Mouse (Mus musculus) liver, embryonic 15.5 days (tissue): ENCODE measurements around the gene Efna2. TPM values are rescaled to one million over a fixed set of nuclear protein-coding genes. Genes with fewer than 3 reads are reported as not detected.

Source experiments
- ATAC-seq: fragments of 200-750 bp; cut with Nextera tagmentation; 2 replicates; pipeline ENCODE4 v1.8.0; 2017; ENCODE audit warnings: moderate number of reproducible peaks, mild to moderate bottlenecking, moderate library complexity; ENCODE audit not compliant: insufficient read depth
- H3K27ac ChIP-seq: fragments of 300-500 bp; sonication (generic); replicated peaks from 2 replicates; pipeline ENCODE4 v1.5.1; 2015; ENCODE audit warnings: mild to moderate bottlenecking, inconsistent platforms
- H3K27me3 ChIP-seq: fragments of 300-500 bp; sonication (generic); 2 replicates; pipeline ENCODE4 v1.6.1; 2015; ENCODE audit warnings: mild to moderate bottlenecking, inconsistent platforms
- H3K36me3 ChIP-seq: fragments of 300-500 bp; sonication (generic); replicated peaks from 2 replicates; pipeline ENCODE4 v1.6.1; 2015; ENCODE audit warnings: moderate library complexity, mild to moderate bottlenecking, inconsistent platforms
- H3K4me1 ChIP-seq: fragments of 300-500 bp; sonication (generic); replicated peaks from 2 replicates; pipeline ENCODE4 v1.6.1; 2015; ENCODE audit warnings: inconsistent platforms
- H3K4me2 ChIP-seq: fragments of 300-500 bp; sonication (generic); 2 replicates; pipeline ENCODE4 v1.6.1; 2015; ENCODE audit warnings: moderate library complexity, mild to moderate bottlenecking, inconsistent platforms
- H3K4me3 ChIP-seq: fragments of 300-500 bp; sonication (generic); replicated peaks from 2 replicates; pipeline ENCODE4 v1.5.1; 2015; ENCODE audit warnings: mild to moderate bottlenecking, inconsistent platforms
- H3K9ac ChIP-seq: fragments of 300-500 bp; sonication (generic); 2 replicates; pipeline ENCODE4 v1.6.1; 2015; ENCODE audit warnings: moderate library complexity, mild to moderate bottlenecking, inconsistent platforms
- H3K9me3 ChIP-seq: fragments of 300-500 bp; sonication (generic); replicated peaks from 2 replicates; pipeline ENCODE4 v1.6.1; 2016; ENCODE audit warnings: inconsistent platforms
- WGBS: fragments of 180-500 bp; shearing (Covaris S2); methylation state at CpG from one replicate; pipeline ENCODE4 v1.1.7; 2015; ENCODE audit warnings: mixed read lengths; ENCODE audit not compliant: insufficient replicate concordance; 5-methylcytosine and 5-hydroxymethylcytosine counted together
- polyA plus RNA-seq: library from polyadenylated mRNA; unstranded; fragments of >200 nt; fragmentation: Nextera tagmentation; extraction: Ambion mirVana; gene quantifications from 2 replicates; pipeline ENCODE4 v1.2.1, GENCODE M21; 2015

Gene Efna2
- polyA plus RNA-seq, 1 experiment from 2014 or later = 0.61 TPM

DNA sequence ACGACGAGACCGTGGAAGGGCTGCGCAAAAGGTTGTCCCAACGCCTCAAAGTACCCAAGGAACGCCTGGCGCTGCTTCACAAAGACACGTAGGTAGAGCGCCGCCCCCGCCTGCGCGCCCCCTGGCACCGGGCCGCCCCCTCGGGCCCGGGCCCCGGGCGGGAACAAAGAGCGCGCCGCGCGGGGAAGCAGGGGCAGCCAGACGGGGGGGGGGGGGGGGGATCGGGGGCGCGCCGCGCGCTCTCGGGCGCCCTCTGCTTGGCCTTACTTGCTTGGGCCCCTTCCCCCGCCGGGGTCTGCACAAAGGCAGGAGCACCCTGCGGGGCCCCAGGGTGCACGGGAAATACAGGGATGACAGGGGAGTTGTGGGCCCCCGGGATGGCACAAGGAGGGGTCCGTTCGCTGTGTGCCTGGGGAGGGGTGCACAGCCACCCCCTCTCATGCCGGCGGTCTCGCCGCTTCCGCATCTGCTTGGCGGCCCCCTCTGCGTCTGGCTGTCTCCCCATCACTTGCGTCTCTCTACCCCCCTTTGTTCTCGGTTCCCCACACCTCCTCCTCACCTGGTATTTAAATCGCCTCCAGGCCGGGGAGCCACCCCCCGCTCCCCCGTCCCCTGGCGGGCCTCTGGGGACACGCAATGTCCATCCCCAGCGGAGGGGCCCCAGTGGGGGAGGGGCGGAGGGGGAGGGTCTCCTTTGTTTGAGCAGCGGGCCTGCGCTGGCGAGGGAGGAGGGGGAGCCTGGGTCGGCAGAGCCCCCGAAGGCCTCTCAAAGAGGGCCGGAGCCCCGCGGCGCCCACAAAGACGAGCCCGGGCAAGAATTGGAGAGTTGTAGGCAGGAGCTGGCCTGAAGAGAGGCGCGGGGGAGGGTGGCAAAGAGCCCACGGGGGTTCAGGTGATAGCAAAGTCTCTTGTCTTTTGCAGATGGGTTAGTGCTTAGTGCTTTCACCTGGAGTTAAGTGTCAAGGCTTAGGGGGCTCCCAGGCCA, 28.8 kb upstream of the Efna2 start:
- peak overlapping the region; percentile 96 for H3K4me2 ChIP-seq

DNA sequence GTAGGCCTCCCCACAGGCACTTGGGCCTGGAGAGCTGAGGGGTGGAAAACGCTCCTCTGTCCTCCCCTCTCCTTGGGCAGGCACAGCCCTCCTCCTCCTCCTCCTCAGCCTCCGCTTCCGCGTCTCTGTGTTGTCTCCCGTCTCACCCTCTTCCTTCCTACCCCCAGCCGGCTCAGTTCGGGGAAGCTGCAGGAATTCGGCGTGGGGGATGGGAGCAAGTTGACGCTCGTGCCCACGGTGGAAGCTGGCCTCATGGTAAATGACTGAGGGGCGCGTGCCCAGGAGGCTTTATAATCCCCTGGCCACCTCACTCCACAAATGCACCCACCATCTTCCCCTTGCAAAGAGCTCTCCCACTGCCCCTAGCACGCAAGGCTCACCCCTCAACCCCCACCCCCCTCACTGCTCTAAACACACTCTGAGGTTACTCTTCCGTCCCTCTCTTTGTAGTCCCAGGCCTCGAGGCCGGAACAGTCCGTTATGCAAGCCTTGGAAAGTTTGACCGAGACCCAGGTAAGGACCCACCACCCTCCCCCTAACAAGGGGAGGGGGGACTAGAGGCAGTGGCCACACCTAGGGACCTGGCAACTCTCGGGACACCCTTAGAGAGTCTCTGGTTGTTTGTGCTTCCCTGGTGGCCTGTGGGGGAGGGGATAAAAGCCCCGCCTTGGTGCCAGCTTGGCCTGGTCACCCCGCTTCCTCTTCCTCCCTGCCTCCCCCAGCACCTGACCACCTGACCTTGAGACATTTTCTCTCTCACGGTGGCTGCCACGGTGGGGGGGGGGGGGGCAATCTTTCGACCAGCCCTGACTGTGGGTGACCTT, 27.9 kb upstream of the Efna2 start:
- WGBS = 5% methylated on average over 26 of the region's 26 CpGs
- H3K4me1 ChIP-seq = peaks cover 89% of the 10 kb centered on the region
- H3K27me3 ChIP-seq = no peaks in the 10 kb centered on the region
- H3K9ac ChIP-seq = peak overlapping the region; percentile 87
- peaks cover 63% of the 10 kb centered on the region for H3K36me3 ChIP-seq
- no peak for ATAC-seq
- no peaks in the 10 kb centered on the region for H3K9me3 ChIP-seq
- H3K4me3 ChIP-seq = peak overlapping the region; percentile 70
- H3K27ac ChIP-seq = peak overlapping the region; percentile 96
- peak overlapping the region; percentile 96 for H3K4me2 ChIP-seq

More for the DNA sequence above, 28.8 kb upstream of the Efna2 start:
- Histone ChIP-seq H3K9ac (peak overlapping the region; percentile 87), H3K4me3 (peak overlapping the region; percentile 70), H3K4me1 (peaks cover 89% of the 10 kb centered on the region), H3K27me3 (no peaks in the 10 kb centered on the region), H3K27ac (peak overlapping the region; percentile 96), H3K36me3 (peaks cover 63% of the 10 kb centered on the region), H3K9me3 (no peaks in the 10 kb centered on the region)
- ATAC-seq = no peak
- under 1% methylated on average over 71 of the region's 71 CpGs for WGBS

DNA sequence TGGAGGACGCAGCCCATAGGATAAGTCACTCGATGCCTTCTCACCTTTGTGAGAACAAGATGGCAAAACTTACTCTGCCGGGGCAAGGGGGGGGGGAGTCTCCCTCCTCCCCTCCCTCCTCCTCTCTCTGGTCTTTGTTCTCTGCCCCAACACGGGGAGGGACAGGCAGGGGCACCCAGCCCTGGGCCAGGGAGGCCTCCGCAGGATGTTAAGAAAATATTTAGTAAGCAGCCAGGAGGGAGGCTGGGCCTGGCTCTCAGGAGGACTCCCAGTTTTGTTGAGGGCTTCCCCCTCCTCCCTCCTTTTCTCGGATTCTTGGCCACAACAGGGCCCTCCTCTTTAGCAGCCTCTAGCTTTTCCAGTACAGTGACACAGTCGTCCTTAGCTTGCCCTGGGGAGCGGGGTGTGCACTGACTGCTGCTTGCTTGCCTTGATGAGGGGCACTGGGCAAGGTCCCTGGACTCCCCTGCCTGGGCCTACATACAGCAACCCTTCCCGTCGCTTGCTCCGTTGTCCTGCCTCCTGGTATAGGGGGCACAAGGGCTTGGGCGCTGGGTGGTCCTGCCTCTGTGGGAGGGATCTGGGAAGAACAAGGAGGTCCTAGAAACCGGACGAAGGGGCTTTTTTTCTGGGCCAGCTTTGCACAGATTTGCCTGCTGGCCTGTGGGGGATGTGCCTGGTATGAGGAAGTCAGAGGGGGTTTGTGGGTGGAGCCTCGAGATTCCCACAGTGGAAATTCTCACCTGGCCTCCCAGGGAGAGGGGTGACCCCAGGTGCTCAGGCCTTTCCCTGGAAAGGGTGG, 27.0 kb upstream of the Efna2 start:
- Histone ChIP-seq H3K4me3 (peak overlapping the region; percentile 70), H3K9ac (peak overlapping the region; percentile 87), H3K36me3 (peaks cover 68% of the 10 kb centered on the region), H3K27ac (peak overlapping the region; percentile 96), H3K27me3 (no peaks in the 10 kb centered on the region), H3K4me1 (peaks cover 89% of the 10 kb centered on the region), H3K9me3 (no peaks in the 10 kb centered on the region), H3K4me2 (peak overlapping the region; percentile 96)
- 38% methylated on average over 15 of the region's 15 CpGs for WGBS
- no peak for ATAC-seq

DNA sequence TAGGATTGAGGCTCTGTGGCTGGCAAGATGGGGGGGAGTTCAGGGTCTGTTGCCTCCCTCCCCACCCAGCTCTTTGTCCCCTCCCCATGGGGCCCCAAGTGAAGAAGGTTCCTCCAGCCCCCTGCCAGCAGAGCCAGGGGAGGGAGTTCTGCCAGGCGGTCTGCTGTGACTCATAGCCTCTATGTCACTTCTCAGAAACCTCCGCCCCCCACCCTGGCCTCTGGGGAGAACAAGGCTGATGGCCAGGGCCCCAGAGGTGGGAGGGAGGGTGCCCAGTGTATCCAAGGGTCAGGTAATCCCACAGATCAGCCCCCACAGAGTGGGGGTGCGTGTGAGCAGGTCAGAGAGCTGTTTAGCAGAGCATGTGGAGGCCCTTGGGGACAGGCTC, 26.4 kb upstream of the Efna2 start:
- no peak for ATAC-seq

DNA sequence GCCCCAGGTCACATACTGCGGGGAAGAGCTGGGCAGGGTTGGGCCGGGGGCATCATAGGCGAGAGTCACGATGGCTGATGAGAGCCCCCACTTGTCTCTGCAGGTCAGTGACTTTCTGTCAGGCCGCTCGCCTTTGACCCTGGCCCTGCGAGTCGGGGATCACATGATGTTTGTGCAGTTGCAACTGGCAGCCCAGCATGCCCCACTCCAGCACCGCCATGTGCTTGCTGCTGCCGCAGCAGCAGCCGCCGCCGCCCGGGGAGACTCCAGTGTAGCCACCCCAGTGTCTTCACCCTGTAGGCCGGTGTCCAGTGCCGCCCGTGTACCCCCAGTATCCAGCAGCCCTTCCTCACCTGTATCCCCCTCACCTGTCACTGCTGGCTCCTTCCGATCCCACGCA, 25.6 kb upstream of the Efna2 start:
- H3K27ac ChIP-seq = peak overlapping the region; percentile 96
- H3K36me3 ChIP-seq = peaks cover 73% of the 10 kb centered on the region
- H3K9me3 ChIP-seq = no peaks in the 10 kb centered on the region
- 80% methylated on average over 19 of the region's 19 CpGs for WGBS
- H3K27me3 ChIP-seq = no peaks in the 10 kb centered on the region
- no peak for ATAC-seq
- H3K9ac ChIP-seq = no peak overlapping the region
- H3K4me3 ChIP-seq = peak overlapping the region; percentile 14; the same call in 1 of the 2 replicates
- peak overlapping the region; percentile 96 for H3K4me2 ChIP-seq
- peaks cover 91% of the 10 kb centered on the region for H3K4me1 ChIP-seq

More for the DNA sequence above, 26.4 kb upstream of the Efna2 start:
- WGBS = 60% methylated on average over 3 of the region's 3 CpGs
- H3K27me3 ChIP-seq = no peaks in the 10 kb centered on the region
- peak overlapping the region; percentile 87; the same call in 1 of the 2 replicates for H3K9ac ChIP-seq
- H3K4me2 ChIP-seq = peak overlapping the region; percentile 96
- peaks cover 73% of the 10 kb centered on the region for H3K36me3 ChIP-seq
- H3K4me1 ChIP-seq = peaks cover 88% of the 10 kb centered on the region
- H3K27ac ChIP-seq = peak overlapping the region; percentile 96
- peak overlapping the region; percentile 70 for H3K4me3 ChIP-seq
- H3K9me3 ChIP-seq = no peaks in the 10 kb centered on the region

DNA sequence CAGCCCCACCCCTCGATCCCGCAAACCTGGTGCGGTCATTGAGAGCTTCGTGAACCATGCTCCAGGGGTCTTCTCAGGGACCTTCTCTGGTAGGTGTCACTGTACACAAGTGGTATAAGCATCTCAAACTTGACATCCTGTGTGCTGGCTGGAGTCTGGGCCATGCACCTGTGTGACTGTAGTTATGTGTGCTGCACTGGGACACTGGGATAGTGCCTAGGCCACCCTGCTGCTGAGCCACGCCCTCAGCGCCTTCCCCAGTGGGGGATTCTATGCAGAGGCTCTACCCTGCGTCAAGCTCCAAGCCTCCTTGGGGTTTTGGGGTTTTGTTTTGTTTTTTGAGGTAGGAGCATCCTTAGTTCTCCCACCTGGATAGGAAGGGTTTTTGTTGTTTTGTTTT, 24.9 kb upstream of the Efna2 start:
- no peak for ATAC-seq
- Histone ChIP-seq H3K4me2 (no peak overlapping the region), H3K4me3 (no peak overlapping the region), H3K9me3 (no peaks in the 10 kb centered on the region), H3K27me3 (no peaks in the 10 kb centered on the region), H3K4me1 (peaks cover 97% of the 10 kb centered on the region), H3K36me3 (peaks cover 73% of the 10 kb centered on the region), H3K27ac (no peak overlapping the region; the same call in 1 of the 2 replicates), H3K9ac (no peak overlapping the region)
- 80% methylated on average over 7 of the region's 7 CpGs for WGBS

DNA sequence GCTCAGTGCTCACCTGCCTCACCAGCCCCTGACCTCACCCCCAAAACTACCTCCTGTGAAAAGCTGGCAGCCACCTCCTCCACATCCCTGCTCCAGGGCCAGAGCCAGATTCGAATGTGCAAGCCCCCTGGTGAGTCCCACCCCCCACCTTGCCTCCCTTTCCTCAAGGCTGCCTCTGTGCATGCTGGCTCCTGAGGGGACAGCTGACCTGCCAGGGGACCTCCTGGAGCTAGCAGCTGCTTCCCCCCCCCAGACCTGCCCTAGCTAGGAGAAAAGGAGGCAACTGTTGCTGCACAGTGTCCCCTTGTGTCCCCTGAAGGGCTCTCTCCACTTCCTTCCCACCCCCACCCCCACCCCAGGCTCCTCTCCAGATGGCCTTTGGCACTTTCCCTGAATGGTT, 24.0 kb upstream of the Efna2 start:
- no peak overlapping the region; the same call in 1 of the 2 replicates for H3K27ac ChIP-seq

DNA sequence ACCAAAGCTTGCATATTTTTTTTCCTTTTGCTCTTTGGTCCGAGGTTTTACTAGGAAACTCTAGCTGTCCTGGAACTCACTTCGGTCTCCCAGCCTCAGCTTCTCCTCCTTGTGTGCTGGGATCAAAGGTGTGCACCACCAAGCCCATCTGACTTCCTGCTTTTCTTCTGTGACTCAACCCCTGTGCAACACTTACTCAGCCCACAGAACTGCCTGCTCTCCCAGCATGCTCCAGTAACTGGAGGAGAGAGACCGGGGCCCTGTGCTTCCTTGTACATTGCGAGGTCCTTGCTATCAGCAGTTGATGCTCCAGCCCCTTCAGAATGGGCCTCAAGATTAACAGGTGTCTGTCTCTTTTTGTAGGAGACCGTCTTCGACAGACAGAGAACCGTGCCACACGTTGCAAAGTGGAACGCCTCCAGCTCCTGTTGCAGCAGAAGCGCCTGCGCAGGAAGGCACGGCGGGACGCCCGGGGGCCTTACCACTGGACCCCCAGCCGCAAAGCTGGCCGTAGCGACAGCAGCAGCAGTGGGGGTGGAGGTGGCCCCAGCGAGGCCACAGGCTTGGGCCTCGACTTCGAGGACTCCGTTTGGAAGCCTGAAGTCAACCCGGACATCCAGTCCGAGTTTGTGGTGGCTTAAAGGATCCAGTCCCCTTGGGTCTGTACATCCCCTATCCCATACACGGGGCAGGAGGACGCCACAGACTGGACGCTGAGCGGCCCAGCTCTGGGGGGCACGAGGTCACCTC, 23.1 kb upstream of the Efna2 start:
- H3K4me2 ChIP-seq = no peak overlapping the region
- peaks cover 97% of the 10 kb centered on the region for H3K4me1 ChIP-seq
- H3K9me3 ChIP-seq = no peaks in the 10 kb centered on the region
- no peaks in the 10 kb centered on the region for H3K27me3 ChIP-seq
- H3K27ac ChIP-seq = peak overlapping the region; percentile 19
- ATAC-seq = no peak
- no peak overlapping the region for H3K4me3 ChIP-seq
- peaks cover 65% of the 10 kb centered on the region for H3K36me3 ChIP-seq
- H3K9ac ChIP-seq = no peak overlapping the region
- WGBS = 79% methylated on average over 29 of the region's 29 CpGs

More for the DNA sequence above, 24.0 kb upstream of the Efna2 start:
- no peaks in the 10 kb centered on the region for H3K9me3 ChIP-seq
- 81% methylated on average over 1 of the region's 1 CpGs for WGBS
- peaks cover 97% of the 10 kb centered on the region for H3K4me1 ChIP-seq
- peaks cover 71% of the 10 kb centered on the region for H3K36me3 ChIP-seq
- no peak for ATAC-seq
- H3K4me2 ChIP-seq = no peak overlapping the region
- no peak overlapping the region for H3K4me3 ChIP-seq
- no peak overlapping the region for H3K9ac ChIP-seq
- H3K27me3 ChIP-seq = no peaks in the 10 kb centered on the region

DNA sequence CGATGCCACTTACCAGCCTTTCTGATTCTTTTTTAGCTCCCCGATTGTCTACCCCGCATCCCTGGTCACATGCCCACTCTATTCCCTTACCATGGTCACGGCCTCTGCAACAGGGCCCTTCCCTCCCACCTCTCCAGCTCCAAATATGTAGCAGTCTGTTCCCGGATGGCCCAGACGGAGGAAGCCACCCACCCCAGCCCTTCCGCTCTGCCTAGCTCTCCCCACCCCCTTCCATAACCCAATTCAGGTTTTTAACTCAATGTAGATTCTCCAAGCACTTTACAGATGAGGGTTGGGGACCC, 22.6 kb upstream of the Efna2 start:
- ATAC-seq = no peak
- Histone ChIP-seq H3K4me3 (no peak overlapping the region), H3K4me1 (peaks cover 97% of the 10 kb centered on the region), H3K4me2 (no peak overlapping the region), H3K9me3 (no peaks in the 10 kb centered on the region), H3K27me3 (no peaks in the 10 kb centered on the region), H3K27ac (0 out of 2 replicates have a peak overlapping the region, but pooled peaks have one; percentile 19), H3K9ac (no peak overlapping the region), H3K36me3 (peaks cover 60% of the 10 kb centered on the region)
- WGBS = 78% methylated on average over 7 of the region's 7 CpGs
